Mouse (Mus musculus) liver, embryonic 16.5 days (tissue): ENCODE measurements around the gene Ankrd26. TPM values are rescaled to one million over a fixed set of nuclear protein-coding genes. Genes with fewer than 3 reads are reported as not detected.
"Not testable (repeated sequence)": the region's sequence is repeated elsewhere in the genome, so short reads cannot be mapped to it uniquely, and the experiment has no call there.

Experiments used
- ATAC-seq: fragments of 200-750 bp; cut with Nextera tagmentation; 2 replicates; pipeline ENCODE4 v1.8.0; 2017; ENCODE audit warnings: low read depth, mild to moderate bottlenecking, moderate number of reproducible peaks, moderate library complexity
- H3K27ac ChIP-seq: fragments of 300-500 bp; sonication (generic); 2 replicates; pipeline ENCODE4 v1.5.1; 2014; ENCODE audit warnings: mild to moderate bottlenecking, low read length
- H3K27me3 ChIP-seq: fragments of 300-500 bp; sonication (generic); 2 replicates; pipeline ENCODE4 v1.6.1; 2014; ENCODE audit warnings: low read depth, low read length, mixed read lengths; ENCODE audit not compliant: control insufficient read depth, insufficient read depth
- H3K36me3 ChIP-seq: fragments of 300-500 bp; sonication (generic); 2 replicates; pipeline ENCODE4 v1.6.1; 2014; ENCODE audit warnings: mild to moderate bottlenecking; ENCODE audit not compliant: control insufficient read depth, insufficient read depth
- H3K4me1 ChIP-seq: fragments of 300-500 bp; sonication (generic); 2 replicates; pipeline ENCODE4 v1.6.1; 2014; ENCODE audit warnings: low read depth, low read length, mixed read lengths; ENCODE audit not compliant: control insufficient read depth
- H3K4me2 ChIP-seq: fragments of 300-500 bp; sonication (generic); 2 replicates; pipeline ENCODE4 v1.6.1; 2014; ENCODE audit warnings: low read depth, low read length, mixed read lengths
- H3K4me3 ChIP-seq: fragments of 300-500 bp; sonication (generic); 2 replicates; pipeline ENCODE4 v1.5.1; 2014; ENCODE audit warnings: low read depth, mild to moderate bottlenecking, low read length
- H3K9ac ChIP-seq: fragments of 300-500 bp; sonication (generic); 2 replicates; pipeline ENCODE4 v1.6.1; 2014; ENCODE audit warnings: low read depth, low read length
- H3K9me3 ChIP-seq: fragments of 300-500 bp; sonication (generic); replicated peaks from 2 replicates; pipeline ENCODE4 v1.6.1; 2016; ENCODE audit warnings: low read length; ENCODE audit not compliant: control insufficient read depth
- WGBS: fragments of 180-500 bp; shearing (Covaris S2); extraction: QIAGEN DNeasy Blood & Tissue Kit; methylation state at CpG from one replicate; pipeline ENCODE4 v1.1.7; 2014; ENCODE audit not compliant: insufficient replicate concordance; 5-methylcytosine and 5-hydroxymethylcytosine counted together
- polyA plus RNA-seq: library from polyadenylated mRNA; unstranded; fragments of >200 nt; fragmentation: Nextera tagmentation; extraction: Ambion mirVana; gene quantifications from 2 replicates; pipeline ENCODE4 v1.2.1, GENCODE M21; 2015

Gene Ankrd26
- polyA plus RNA-seq, 1 experiment from 2014 or later = 6.3 TPM

GRCm38 (mm10) chr6:118592662-118593376 lies 30.8 kb upstream of the Ankrd26 start:
- no peak overlapping the region for H3K9ac ChIP-seq
- no peaks in the 10 kb centered on the region for H3K36me3 ChIP-seq
- peak overlapping the region; percentile 67 for H3K4me2 ChIP-seq
- no peak overlapping the region for H3K27ac ChIP-seq
- H3K27me3 ChIP-seq = peaks cover 28% of the 10 kb centered on the region
- WGBS = 24% methylated on average over 21 of the region's 21 CpGs
- H3K4me3 ChIP-seq = peak overlapping the region; percentile 53
- peaks cover 3% of the 10 kb centered on the region for H3K4me1 ChIP-seq
- no peak for ATAC-seq
- no peaks in the 10 kb centered on the region for H3K9me3 ChIP-seq

GRCm38 (mm10) chr6:118578741-118579140 lies 16.7 kb upstream of the Ankrd26 start:
- not testable (repeated sequence) for H3K27me3 ChIP-seq, H3K9ac ChIP-seq, H3K4me3 ChIP-seq, H3K9me3 ChIP-seq, H3K4me2 ChIP-seq, H3K27ac ChIP-seq, H3K36me3 ChIP-seq, H3K4me1 ChIP-seq, ATAC-seq
- 66% methylated on average over 4 of the region's 4 CpGs for WGBS

- Histone ChIP-seq H3K4me2 (no peak overlapping the region), H3K4me3 (no peak overlapping the region), H3K36me3 (no peaks in the 10 kb centered on the region), H3K9ac (no peak overlapping the region), H3K27me3 (no peaks in the 10 kb centered on the region), H3K4me1 (no peaks in the 10 kb centered on the region), H3K27ac (no peak overlapping the region), H3K9me3 (no peaks in the 10 kb centered on the region; the same call in 1 of the 2 replicates)
- 67% methylated on average over 6 of the region's 6 CpGs for WGBS
- ATAC-seq = no peak
These were observed 12.3 kb upstream of the Ankrd26 start for GRCm38 (mm10) chr6:118574351-118574750.

- Histone ChIP-seq H3K27me3 (no peaks in the 10 kb centered on the region), H3K36me3 (no peaks in the 10 kb centered on the region), H3K27ac (no peak overlapping the region), H3K4me1 (no peaks in the 10 kb centered on the region), H3K9ac (no peak overlapping the region), H3K4me3 (no peak overlapping the region), H3K9me3 (no peaks in the 10 kb centered on the region), H3K4me2 (no peak overlapping the region)
- no peak for ATAC-seq
- WGBS = 74% methylated on average over 3 of the region's 3 CpGs
These were observed 5.8 kb upstream of the Ankrd26 start for GRCm38 (mm10) chr6:118567816-118568215.

GRCm38 (mm10) chr6:118561225-118561624 lies 801 bp downstream of the Ankrd26 start:
- peak overlapping the region; percentile 80 for H3K4me3 ChIP-seq
- H3K9me3 ChIP-seq = no peaks in the 10 kb centered on the region
- 52% methylated on average over 8 of the region's 8 CpGs for WGBS
- H3K9ac ChIP-seq = peak overlapping the region; percentile 78
- peaks cover 8% of the 10 kb centered on the region for H3K4me1 ChIP-seq
- ATAC-seq = no peak
- no peak overlapping the region for H3K27ac ChIP-seq
- no peaks in the 10 kb centered on the region for H3K27me3 ChIP-seq
- H3K4me2 ChIP-seq = peak overlapping the region; percentile 97
- H3K36me3 ChIP-seq = no peaks in the 10 kb centered on the region

- no peak overlapping the region for H3K27ac ChIP-seq
- H3K9ac ChIP-seq = no peak overlapping the region
- H3K4me2 ChIP-seq = no peak overlapping the region
- no peaks in the 10 kb centered on the region for H3K4me1 ChIP-seq
- H3K4me3 ChIP-seq = no peak overlapping the region
- H3K27me3 ChIP-seq = no peaks in the 10 kb centered on the region
- H3K9me3 ChIP-seq = no peaks in the 10 kb centered on the region
- 53% methylated on average over 4 of the region's 4 CpGs for WGBS
- H3K36me3 ChIP-seq = peaks cover 4% of the 10 kb centered on the region
- no peak for ATAC-seq
These were observed 23.4 kb downstream of the Ankrd26 start for GRCm38 (mm10) chr6:118538627-118539026.

GRCm38 (mm10) chr6:118537201-118537600 lies 24.8 kb downstream of the Ankrd26 start:
- H3K9me3 ChIP-seq, H3K4me1 ChIP-seq, H3K4me3 ChIP-seq, H3K27ac ChIP-seq, H3K9ac ChIP-seq, H3K4me2 ChIP-seq, ATAC-seq, H3K27me3 ChIP-seq: not testable (repeated sequence)
- peaks cover 11% of the 10 kb centered on the region for H3K36me3 ChIP-seq

- no peak for ATAC-seq
- peaks cover 24% of the 10 kb centered on the region for H3K36me3 ChIP-seq
- 80% methylated on average over 10 of the region's 10 CpGs for WGBS
- H3K27ac ChIP-seq = no peak overlapping the region
- H3K27me3 ChIP-seq = no peaks in the 10 kb centered on the region
- no peaks in the 10 kb centered on the region for H3K9me3 ChIP-seq
- H3K4me1 ChIP-seq = no peaks in the 10 kb centered on the region
- H3K4me3 ChIP-seq = no peak overlapping the region
- H3K9ac ChIP-seq = no peak overlapping the region
- no peak overlapping the region for H3K4me2 ChIP-seq
These were observed 26.7 kb downstream of the Ankrd26 start for GRCm38 (mm10) chr6:118535321-118535720.

- Histone ChIP-seq H3K9me3 (no peaks in the 10 kb centered on the region), H3K4me2 (no peak overlapping the region), H3K4me3 (no peak overlapping the region), H3K4me1 (no peaks in the 10 kb centered on the region), H3K27ac (no peak overlapping the region), H3K36me3 (peaks cover 24% of the 10 kb centered on the region), H3K27me3 (no peaks in the 10 kb centered on the region), H3K9ac (no peak overlapping the region)
- WGBS = 80% methylated on average over 9 of the region's 9 CpGs
- ATAC-seq = no peak
These were observed 28.6 kb downstream of the Ankrd26 start for GRCm38 (mm10) chr6:118533381-118533780.
